Mouse (Mus musculus) bone marrow, adult 2 months (tissue): ENCODE measurements around the gene Daam2.
"Not testable (repeated sequence)": the region's sequence is repeated elsewhere in the genome, so short reads cannot be mapped to it uniquely, and the experiment has no call there.

Source experiments
- CTCF ChIP-seq: fragments of 200-500 bp; IDR thresholded peaks from 2 replicates; pipeline ENCODE4 v1.5.1; 2011; ENCODE audit warnings: low read length, control low read depth; ENCODE audit not compliant: control insufficient read depth, insufficient read depth
- POLR2A ChIP-seq: fragments of 200-500 bp; IDR thresholded peaks from 2 replicates; pipeline ENCODE4 v1.6.1; 2011; ENCODE audit warnings: low read depth, mild to moderate bottlenecking, control low read depth, low read length, borderline replicate concordance; ENCODE audit not compliant: control insufficient read depth

- not testable (repeated sequence) for TF ChIP-seq POLR2A, CTCF
These were observed 126.8 kb downstream of the Daam2 start for GRCm38 (mm10) chr17:49437306-49437705.
